Mouse (Mus musculus) gastrocnemius, postnatal 10 days (tissue): ENCODE results near the gene Veph1. TPM values are rescaled to one million over a fixed set of nuclear protein-coding genes. Genes with fewer than 3 reads are reported as not detected.

Experiments
- DNase-seq: peaks from one replicate; pipeline ENCODE4 v3.0.0; 2021; ENCODE audit warnings: mixed read lengths
- total RNA-seq, 2 experiments: library from RNA; stranded (reverse); gene quantifications; 2 replicates each; pipeline ENCODE4 v1.2.3; 2021

The Veph1 gene
- total RNA-seq, 2 experiments from 2014 or later = 0.07 TPM; not detected in 1

GRCm38 (mm10) chr3:66101809-66102598, 194.6 kb downstream of the Veph1 start:
- DNase-seq = no peak

GRCm38 (mm10) chr3:66101074-66101473, 195.6 kb downstream of the Veph1 start:
- no peak for DNase-seq

- DNase-seq = no peak
Measured at GRCm38 (mm10) chr3:66091746-66092145, 204.9 kb downstream of the Veph1 start.

GRCm38 (mm10) chr3:66087608-66088007, 209.0 kb downstream of the Veph1 start:
- no peak for DNase-seq

GRCm38 (mm10) chr3:66083856-66084255, 212.8 kb downstream of the Veph1 start:
- DNase-seq = no peak

GRCm38 (mm10) chr3:66083407-66083806, 213.2 kb downstream of the Veph1 start:
- no peak for DNase-seq

- DNase-seq = no peak
Measured at GRCm38 (mm10) chr3:66082975-66083374, 213.7 kb downstream of the Veph1 start.

- no peak for DNase-seq
Measured at GRCm38 (mm10) chr3:66081363-66081736, 215.3 kb downstream of the Veph1 start.

- DNase-seq = no peak
Measured at GRCm38 (mm10) chr3:66080631-66081362, 215.8 kb downstream of the Veph1 start.

GRCm38 (mm10) chr3:66079886-66080285, 216.8 kb downstream of the Veph1 start:
- DNase-seq = no peak

GRCm38 (mm10) chr3:66078898-66079537, 217.6 kb downstream of the Veph1 start:
- no peak for DNase-seq

GRCm38 (mm10) chr3:66078026-66078721, 218.5 kb downstream of the Veph1 start:
- peak; percentile 48 for DNase-seq

- no peak for DNase-seq
Measured at GRCm38 (mm10) chr3:66070274-66070673, 226.4 kb downstream of the Veph1 start.

- no peak for DNase-seq
Measured at GRCm38 (mm10) chr3:66063881-66064280, 232.8 kb downstream of the Veph1 start.

- DNase-seq = no peak
Measured at GRCm38 (mm10) chr3:66056912-66057311, 239.7 kb downstream of the Veph1 start.

- no peak for DNase-seq
Measured at GRCm38 (mm10) chr3:66055652-66056051, 241.0 kb downstream of the Veph1 start.

- no peak for DNase-seq
Measured at GRCm38 (mm10) chr3:66050092-66050886, 246.3 kb downstream of the Veph1 start.

- no peak for DNase-seq
Measured at GRCm38 (mm10) chr3:66040857-66041494, 255.7 kb downstream of the Veph1 start.

- DNase-seq = no peak
Measured at GRCm38 (mm10) chr3:66035226-66035625, 261.4 kb downstream of the Veph1 start.

- DNase-seq = no peak
Measured at GRCm38 (mm10) chr3:66033346-66033745, 263.3 kb downstream of the Veph1 start.

- no peak for DNase-seq
Measured at GRCm38 (mm10) chr3:66025454-66025853, 271.2 kb downstream of the Veph1 start.
